Mouse (Mus musculus) cerebellum, adult 9-10 months (tissue): ENCODE results near the gene Uchl1.

ENCODE experiments used
- DNase-seq: peaks from one replicate; pipeline ENCODE4 v3.0.0; 2022

Gene Uchl1

DNA sequence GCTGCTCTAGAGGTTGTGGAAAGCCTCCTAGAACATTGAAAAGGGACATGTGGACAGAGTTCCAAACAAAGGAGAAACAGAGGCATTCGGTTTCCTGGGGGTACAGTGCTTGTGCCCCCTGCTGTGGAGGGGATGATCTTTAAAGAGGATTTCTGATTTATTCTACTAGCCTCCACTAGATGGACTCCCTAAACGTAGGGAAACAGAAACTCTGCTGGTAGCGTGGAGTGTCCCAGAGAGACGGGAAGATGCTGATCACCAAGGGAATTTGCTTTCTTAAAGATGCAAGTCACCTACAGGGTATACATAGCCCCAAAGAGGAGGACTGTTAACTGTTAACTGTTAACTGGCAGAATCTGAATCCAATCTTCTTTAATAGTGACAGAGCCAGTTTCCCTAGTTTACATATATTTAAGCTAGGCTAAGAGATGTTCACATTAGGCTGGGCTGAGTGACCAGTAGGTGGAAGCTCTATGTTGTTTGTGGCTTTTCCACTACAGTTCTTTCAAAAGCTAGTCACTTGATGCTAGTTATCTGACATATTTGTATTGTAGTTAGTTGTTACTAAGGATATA is 34.6 kb downstream of the Uchl1 start:
- no peak for DNase-seq

- no peak for DNase-seq
Measured at GRCm38 (mm10) chr5:66712801-66713200, 36.9 kb downstream of the Uchl1 start.

GRCm38 (mm10) chr5:66715498-66715931 is 39.6 kb downstream of the Uchl1 start:
- DNase-seq: no peak

- DNase-seq: no peak
Measured at GRCm38 (mm10) chr5:66717931-66718330, 42.0 kb downstream of the Uchl1 start.

- no peak for DNase-seq
Measured at GRCm38 (mm10) chr5:66718413-66718812, 42.5 kb downstream of the Uchl1 start.

DNA sequence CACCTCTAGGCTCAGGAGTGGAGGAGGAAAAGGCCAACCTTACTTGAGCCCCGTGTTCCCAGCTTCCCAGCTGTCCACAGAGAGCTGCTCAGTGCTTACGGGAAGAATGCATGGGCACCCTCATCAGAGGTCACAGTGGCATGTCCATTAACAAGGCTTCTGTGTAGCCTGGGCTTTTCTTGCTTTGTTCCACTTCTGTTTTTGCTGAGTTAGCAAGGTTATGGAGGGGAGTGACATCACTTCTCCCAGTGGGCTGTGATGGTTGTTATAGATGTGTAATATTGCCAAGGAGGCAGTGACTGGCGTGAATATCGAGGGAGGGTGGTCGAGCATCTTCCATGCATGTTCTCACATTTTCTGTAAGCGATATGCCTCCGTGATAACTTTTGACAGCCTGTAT is 43.0 kb downstream of the Uchl1 start:
- DNase-seq: no peak

- DNase-seq: no peak
Measured at GRCm38 (mm10) chr5:66720921-66721320, 45.0 kb downstream of the Uchl1 start.

DNA sequence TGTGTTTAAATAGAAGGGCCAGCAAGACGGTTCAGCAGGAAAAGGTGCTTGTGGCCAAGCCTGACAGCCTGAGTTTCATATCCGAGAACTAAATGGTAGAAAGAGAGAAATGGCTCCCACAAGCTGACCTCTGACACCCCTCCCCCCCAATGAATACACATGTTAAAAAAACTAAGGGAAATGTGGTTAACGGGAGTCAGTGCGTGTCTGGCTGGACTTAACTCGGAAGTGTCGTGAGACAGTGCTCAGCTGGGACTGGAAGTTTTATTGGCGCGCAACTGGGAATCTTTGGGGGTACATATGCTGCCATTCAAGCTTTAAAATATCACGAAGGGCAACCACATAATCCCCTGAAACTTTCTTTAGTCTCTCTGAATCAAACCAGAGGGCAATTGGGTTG is 46.7 kb downstream of the Uchl1 start:
- no peak for DNase-seq

DNA sequence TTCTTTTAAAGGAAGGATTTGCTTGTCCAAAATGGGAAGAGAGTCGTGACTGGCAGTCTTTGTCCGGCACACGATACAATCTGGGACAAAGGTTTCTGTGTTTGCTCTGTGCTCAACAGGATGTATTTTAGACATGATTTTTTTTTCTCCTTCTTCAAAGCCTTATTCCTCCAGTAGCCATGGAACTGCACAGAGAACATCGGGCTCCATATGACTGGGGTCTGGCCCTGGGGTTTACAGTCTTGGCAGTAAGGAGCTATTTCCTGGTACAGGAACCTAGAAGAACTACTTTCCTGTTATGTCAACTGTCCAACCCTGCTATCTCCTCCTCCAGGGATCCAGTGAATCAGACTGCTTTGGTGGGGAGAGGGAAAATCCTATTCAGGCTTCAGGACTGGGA is 47.1 kb downstream of the Uchl1 start:
- no peak for DNase-seq

- DNase-seq: no peak
Measured at GRCm38 (mm10) chr5:66723626-66724025, 47.7 kb downstream of the Uchl1 start.

DNA sequence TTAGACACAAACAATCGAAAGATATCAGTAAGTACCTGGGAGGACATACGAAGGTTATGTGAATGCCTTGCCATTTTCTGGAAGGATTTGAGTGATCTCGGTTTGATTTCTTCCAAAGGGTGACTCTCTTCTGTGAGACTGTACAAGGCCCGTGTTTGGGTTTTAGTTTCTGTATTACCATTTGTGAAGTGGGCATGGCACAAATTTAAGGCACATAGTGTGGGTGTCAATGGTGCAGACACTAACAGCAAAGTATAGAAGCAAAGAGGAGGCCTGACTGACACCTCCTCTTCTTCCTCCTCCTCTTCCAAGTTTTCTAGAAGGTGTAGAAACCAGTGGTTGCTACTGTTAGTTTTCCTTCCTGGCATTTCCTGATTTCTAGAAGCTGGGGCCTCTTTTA is 53.4 kb downstream of the Uchl1 start:
- DNase-seq: no peak

DNA sequence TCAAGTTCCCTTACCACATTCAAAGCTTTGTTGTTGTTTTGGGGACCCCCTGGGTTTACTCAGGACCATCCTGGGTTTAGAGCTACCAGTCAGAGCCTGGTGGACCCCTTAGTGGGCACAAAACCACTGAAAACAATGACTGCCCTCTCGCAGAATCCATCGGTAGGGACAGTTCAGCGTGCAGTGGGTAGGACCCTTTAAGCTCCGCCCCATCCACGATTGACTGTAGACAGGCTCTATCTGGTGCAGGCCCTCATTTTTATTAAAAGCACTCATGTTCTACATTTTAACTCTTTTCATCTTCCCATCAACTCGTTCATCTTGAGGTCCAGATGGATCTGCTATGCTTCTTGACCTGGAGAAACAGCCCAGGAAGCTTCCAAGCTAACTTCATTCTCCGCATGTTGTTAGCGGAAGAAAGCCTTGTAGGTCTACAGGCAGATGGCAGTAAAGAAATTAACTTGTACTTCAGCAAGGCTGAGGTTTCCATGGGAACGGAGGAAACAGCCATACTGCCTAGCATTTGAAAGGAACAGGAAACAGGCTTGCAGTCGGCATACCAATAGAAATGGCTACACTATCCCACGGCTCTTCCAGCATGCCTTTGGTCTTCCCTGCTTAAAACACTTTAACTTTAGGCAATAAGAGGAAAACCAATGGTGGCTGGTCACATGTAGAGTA is 54.9 kb downstream of the Uchl1 start:
- peak; percentile 65 for DNase-seq

DNA sequence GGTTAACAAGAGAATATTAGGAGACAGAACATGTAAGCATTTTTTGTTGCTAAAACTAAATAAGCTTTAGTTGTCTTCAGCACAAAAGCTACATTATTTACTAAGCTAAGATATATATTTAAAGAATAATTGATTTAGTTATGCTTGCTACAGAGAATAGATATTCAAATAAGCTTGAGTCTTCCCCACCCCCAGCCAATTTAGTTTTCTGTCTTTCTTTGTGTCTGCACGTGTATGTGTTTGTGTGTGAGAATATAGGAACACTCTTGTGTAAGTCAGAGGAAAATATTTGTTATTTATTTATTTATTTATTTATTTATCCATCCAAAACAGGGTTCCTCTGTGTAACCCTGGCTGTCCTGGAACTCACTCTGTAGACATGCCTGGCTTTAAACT is 55.4 kb downstream of the Uchl1 start:
- DNase-seq: no peak

DNA sequence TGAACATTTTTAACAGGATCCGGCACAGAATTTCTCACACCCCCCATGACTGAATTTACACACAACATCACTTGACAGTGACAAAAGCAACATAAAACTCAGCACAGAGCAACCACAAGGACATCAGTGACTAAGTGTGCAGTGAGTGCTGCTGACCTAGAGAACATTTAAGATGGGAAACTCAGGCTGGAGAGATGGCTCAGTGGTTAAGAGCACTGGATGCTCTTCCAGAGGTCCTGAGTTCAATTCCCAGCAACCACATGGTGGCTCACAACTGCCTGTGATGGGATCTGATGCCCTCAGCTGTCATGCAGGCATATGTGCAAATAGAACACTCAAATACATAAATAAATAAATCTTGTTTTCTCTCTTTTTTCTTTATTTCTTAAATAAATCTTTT is 57.7 kb downstream of the Uchl1 start:
- no peak for DNase-seq
